Mouse (Mus musculus) forebrain, embryonic 13.5 days (tissue): ENCODE data around the gene Vrk3. TPM values are rescaled to one million over a fixed set of nuclear protein-coding genes. Genes with fewer than 3 reads are reported as not detected.
"Not testable (repeated sequence)": the region's sequence is repeated elsewhere in the genome, so short reads cannot be mapped to it uniquely, and the experiment has no call there.

Experiments
- ATAC-seq: fragments of 200-750 bp; cut with Nextera tagmentation; 2 replicates; pipeline ENCODE4 v1.8.0; 2017
- H3K27ac ChIP-seq: fragments of 300-500 bp; sonication (generic); 2 replicates; pipeline ENCODE4 v1.5.1; 2015; ENCODE audit warnings: inconsistent platforms, mild to moderate bottlenecking, moderate library complexity
- H3K27me3 ChIP-seq: fragments of 300-500 bp; sonication (generic); 2 replicates; pipeline ENCODE4 v1.6.1; 2015; ENCODE audit warnings: mild to moderate bottlenecking, inconsistent platforms
- H3K36me3 ChIP-seq: fragments of 300-500 bp; sonication (generic); 2 replicates; pipeline ENCODE4 v1.6.1; 2015; ENCODE audit warnings: mild to moderate bottlenecking, inconsistent platforms; ENCODE audit not compliant: poor library complexity, severe bottlenecking
- H3K4me1 ChIP-seq: fragments of 300-500 bp; sonication (generic); 2 replicates; pipeline ENCODE4 v1.6.1; 2015; ENCODE audit warnings: inconsistent platforms
- H3K4me2 ChIP-seq: fragments of 300-500 bp; sonication (generic); 2 replicates; pipeline ENCODE4 v1.6.1; 2015; ENCODE audit warnings: inconsistent platforms, mild to moderate bottlenecking, moderate library complexity
- H3K4me3 ChIP-seq: fragments of 300-500 bp; sonication (generic); 2 replicates; pipeline ENCODE4 v1.5.1; 2015; ENCODE audit warnings: mild to moderate bottlenecking, inconsistent platforms
- H3K9ac ChIP-seq: fragments of 300-500 bp; sonication (generic); 2 replicates; pipeline ENCODE4 v1.6.1; 2015; ENCODE audit warnings: mild to moderate bottlenecking, inconsistent platforms
- H3K9me3 ChIP-seq: fragments of 300-500 bp; sonication (generic); replicated peaks from 2 replicates; pipeline ENCODE4 v1.6.1; 2016; ENCODE audit warnings: inconsistent platforms
- WGBS: fragments of 180-500 bp; shearing (Covaris S2); methylation state at CpG from one replicate; pipeline ENCODE4 v1.1.7; 2015; 5-methylcytosine and 5-hydroxymethylcytosine counted together
- polyA plus RNA-seq: library from polyadenylated mRNA; unstranded; fragments of >200 nt; fragmentation: Nextera tagmentation; extraction: Ambion mirVana; gene quantifications from 2 replicates; pipeline ENCODE4 v1.2.1, GENCODE M21; 2015

Vrk3 gene
- polyA plus RNA-seq = 38.7 and 39.0 TPM in 2 replicates

GRCm38 (mm10) chr7:44748101-44749044 is at the start of gene Vrk3:
TSS of gene Vrk3 (plus strand) at chr7:44748413.
- peak within 1 kb of the TSS; percentile 75 for H3K4me2 ChIP-seq
- H3K9me3 ChIP-seq = no peaks in the 10 kb centered on the region
- H3K36me3 ChIP-seq = peaks cover 15% of the 10 kb centered on the region
- ATAC-seq = peak; percentile 97
- H3K4me3 ChIP-seq = peak within 1 kb of the TSS; percentile 67
- WGBS = under 1% methylated on average over 44 of the region's 44 CpGs
- H3K27me3 ChIP-seq = no peaks in the 10 kb centered on the region
- peak within 1 kb of the TSS; percentile 75 for H3K27ac ChIP-seq
- peak within 1 kb of the TSS; percentile 64 for H3K9ac ChIP-seq
- H3K4me1 ChIP-seq = peaks cover 30% of the 10 kb centered on the region

GRCm38 (mm10) chr7:44701921-44702320 is 46.3 kb upstream of the Vrk3 start:
- Histone ChIP-seq H3K4me3 (no peak overlapping the region), H3K9me3 (no peaks in the 10 kb centered on the region), H3K36me3 (no peaks in the 10 kb centered on the region), H3K9ac (no peak overlapping the region), H3K27ac (no peak overlapping the region), H3K4me2 (no peak overlapping the region), H3K4me1 (peaks cover 8% of the 10 kb centered on the region), H3K27me3 (no peaks in the 10 kb centered on the region; the same call in 1 of the 2 replicates)
- ATAC-seq = peak; percentile 69; the same call in 1 of the 2 replicates
- WGBS = 8% methylated on average over 5 of the region's 6 CpGs

- 81% methylated on average over 8 of the region's 8 CpGs for WGBS
- no peaks in the 10 kb centered on the region for H3K4me1 ChIP-seq
- H3K27ac ChIP-seq = no peak overlapping the region
- no peak overlapping the region for H3K4me3 ChIP-seq
- H3K36me3 ChIP-seq = no peaks in the 10 kb centered on the region
- no peak overlapping the region for H3K9ac ChIP-seq
- H3K9me3 ChIP-seq = no peaks in the 10 kb centered on the region
- no peak overlapping the region for H3K4me2 ChIP-seq
- ATAC-seq = no peak
- no peaks in the 10 kb centered on the region for H3K27me3 ChIP-seq
These were observed 45.2 kb upstream of the Vrk3 start for GRCm38 (mm10) chr7:44702985-44703384.

GRCm38 (mm10) chr7:44704363-44704762 is 43.9 kb upstream of the Vrk3 start:
- Histone ChIP-seq H3K36me3 (no peaks in the 10 kb centered on the region), H3K4me1 (no peaks in the 10 kb centered on the region), H3K9me3 (no peaks in the 10 kb centered on the region), H3K9ac (no peak overlapping the region), H3K27ac (no peak overlapping the region), H3K4me3 (no peak overlapping the region), H3K27me3 (no peaks in the 10 kb centered on the region), H3K4me2 (no peak overlapping the region)
- WGBS = 56% methylated on average over 3 of the region's 3 CpGs
- no peak for ATAC-seq

GRCm38 (mm10) chr7:44705086-44705485 is 43.1 kb upstream of the Vrk3 start:
- 0 out of 2 replicates have a peak, but pooled peaks cover 3% of the 10 kb centered on the region for H3K9me3 ChIP-seq
- no peak for ATAC-seq
- no peaks in the 10 kb centered on the region for H3K27me3 ChIP-seq
- no peaks in the 10 kb centered on the region for H3K4me1 ChIP-seq
- no peak overlapping the region for H3K4me3 ChIP-seq
- no peak overlapping the region for H3K27ac ChIP-seq
- no peak overlapping the region for H3K4me2 ChIP-seq
- H3K36me3 ChIP-seq = no peaks in the 10 kb centered on the region
- 92% methylated on average over 4 of the region's 4 CpGs for WGBS
- no peak overlapping the region for H3K9ac ChIP-seq

GRCm38 (mm10) chr7:44706322-44706721 is 41.9 kb upstream of the Vrk3 start:
- no peaks in the 10 kb centered on the region for H3K36me3 ChIP-seq
- H3K9me3 ChIP-seq = 0 out of 2 replicates have a peak, but pooled peaks cover 4% of the 10 kb centered on the region
- no peaks in the 10 kb centered on the region for H3K27me3 ChIP-seq
- no peak overlapping the region for H3K9ac ChIP-seq
- no peak overlapping the region for H3K27ac ChIP-seq
- H3K4me3 ChIP-seq = no peak overlapping the region
- ATAC-seq = no peak
- H3K4me2 ChIP-seq = no peak overlapping the region
- H3K4me1 ChIP-seq = no peaks in the 10 kb centered on the region

- 87% methylated on average over 5 of the region's 5 CpGs for WGBS
- 0 out of 2 replicates have a peak, but pooled peaks cover 4% of the 10 kb centered on the region for H3K9me3 ChIP-seq
- no peak for ATAC-seq
These were observed 41.0 kb upstream of the Vrk3 start for GRCm38 (mm10) chr7:44707169-44707675.

GRCm38 (mm10) chr7:44708093-44708492 is 40.1 kb upstream of the Vrk3 start:
- not testable (repeated sequence) for H3K27me3 ChIP-seq, ATAC-seq, H3K9me3 ChIP-seq, H3K9ac ChIP-seq, H3K4me1 ChIP-seq, H3K4me2 ChIP-seq, H3K4me3 ChIP-seq, H3K36me3 ChIP-seq, H3K27ac ChIP-seq
- WGBS = 93% methylated on average over 6 of the region's 6 CpGs

More at GRCm38 (mm10) chr7:44707169-44707675, 41.0 kb upstream of the Vrk3 start:
- no peaks in the 10 kb centered on the region for H3K4me1 ChIP-seq
- H3K4me2 ChIP-seq = no peak overlapping the region
- no peak overlapping the region for H3K9ac ChIP-seq
- H3K27me3 ChIP-seq = no peaks in the 10 kb centered on the region
- H3K27ac ChIP-seq = no peak overlapping the region
- H3K4me3 ChIP-seq = no peak overlapping the region
- H3K36me3 ChIP-seq = no peaks in the 10 kb centered on the region

GRCm38 (mm10) chr7:44708574-44708973 is 39.6 kb upstream of the Vrk3 start, which contains the start of gene Izumo2:
TSS of gene Izumo2 (plus strand) at chr7:44708742.
- Histone ChIP-seq H3K4me2 (no peak within 1 kb of the TSS), H3K27me3 (no peaks in the 10 kb centered on the region), H3K4me3 (no peak within 1 kb of the TSS), H3K4me1 (no peaks in the 10 kb centered on the region), H3K36me3 (no peaks in the 10 kb centered on the region), H3K27ac (no peak within 1 kb of the TSS), H3K9me3 (0 out of 2 replicates have a peak, but pooled peaks cover 4% of the 10 kb centered on the region), H3K9ac (no peak within 1 kb of the TSS)
- ATAC-seq = no peak
- WGBS = 69% methylated on average over 14 of the region's 14 CpGs

GRCm38 (mm10) chr7:44709881-44710280 is 38.3 kb upstream of the Vrk3 start:
- WGBS = 82% methylated on average over 5 of the region's 5 CpGs
- Histone ChIP-seq H3K27me3 (no peaks in the 10 kb centered on the region), H3K4me1 (no peaks in the 10 kb centered on the region), H3K4me3 (no peak overlapping the region), H3K9me3 (0 out of 2 replicates have a peak, but pooled peaks cover 4% of the 10 kb centered on the region), H3K36me3 (no peaks in the 10 kb centered on the region), H3K9ac (no peak overlapping the region), H3K4me2 (no peak overlapping the region), H3K27ac (no peak overlapping the region)
- no peak for ATAC-seq

GRCm38 (mm10) chr7:44722058-44722457 is 26.2 kb upstream of the Vrk3 start:
- H3K4me2 ChIP-seq = no peak overlapping the region
- H3K9me3 ChIP-seq = no peaks in the 10 kb centered on the region
- no peak for ATAC-seq
- H3K9ac ChIP-seq = no peak overlapping the region
- no peak overlapping the region for H3K27ac ChIP-seq
- H3K27me3 ChIP-seq = peaks cover 3% of the 10 kb centered on the region; the same call in 1 of the 2 replicates
- H3K36me3 ChIP-seq = no peaks in the 10 kb centered on the region
- 0 out of 2 replicates have a peak, but pooled peaks cover 4% of the 10 kb centered on the region for H3K4me1 ChIP-seq
- 88% methylated on average over 5 of the region's 5 CpGs for WGBS
- H3K4me3 ChIP-seq = no peak overlapping the region

GRCm38 (mm10) chr7:44724316-44724715 is 23.9 kb upstream of the Vrk3 start:
- Histone ChIP-seq H3K4me3 (no peak overlapping the region), H3K36me3 (no peaks in the 10 kb centered on the region), H3K9me3 (no peaks in the 10 kb centered on the region), H3K9ac (no peak overlapping the region; the same call in 1 of the 2 replicates), H3K27me3 (peaks cover 3% of the 10 kb centered on the region; the same call in 1 of the 2 replicates), H3K4me1 (0 out of 2 replicates have a peak, but pooled peaks cover 4% of the 10 kb centered on the region), H3K27ac (no peak overlapping the region), H3K4me2 (no peak overlapping the region)
- 26% methylated on average over 7 of the region's 7 CpGs for WGBS
- no peak for ATAC-seq
